Mouse (Mus musculus): Measurements from ENCODE around the gene Zfp786.

DNA sequence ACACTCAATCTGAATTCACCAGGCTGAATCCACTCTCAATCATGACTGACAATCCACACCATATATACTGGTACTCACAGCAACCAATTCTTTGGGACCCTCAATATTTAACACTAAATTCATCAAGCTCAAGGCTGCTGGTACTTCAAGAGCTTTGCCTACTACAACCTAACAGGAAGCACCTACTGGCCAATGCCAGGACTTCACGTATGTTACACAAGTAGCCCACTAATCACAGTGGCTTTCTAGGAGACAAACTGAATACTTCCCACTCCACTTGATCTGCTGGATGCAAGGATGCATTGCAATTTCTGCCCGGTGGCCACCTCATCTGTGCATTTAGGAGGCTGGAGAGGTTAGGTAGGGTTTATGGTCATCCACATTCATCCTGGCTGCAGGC is 20.5 kb downstream of the Zfp786 start:
- TF ChIP-seq CTCF (IDR thresholded peaks at IDR 0.05; ENCODE audit: low read depth, low read length) (no peak), POLR2AphosphoS5 (IDR thresholded peaks at IDR 0.05; ENCODE audit: insufficient replicate concordance, low read depth, low read length) (no peak), TAL1 (conservative IDR thresholded peaks at IDR 0.05; ENCODE audit: low read depth, low read length) (no peak), GATA2 (IDR thresholded peaks at IDR 0.05; ENCODE audit: borderline replicate concordance, low read depth, low read length) (no peak)

All from G1E (cell line).